Mouse (Mus musculus) heart, embryonic 13.5 days (tissue): ENCODE data around the gene Fn3k. TPM values are rescaled to one million over a fixed set of nuclear protein-coding genes. Genes with fewer than 3 reads are reported as not detected.

Source experiments
- ATAC-seq: fragments of 200-750 bp; cut with Nextera tagmentation; 2 replicates; pipeline ENCODE4 v1.8.0; 2017; ENCODE audit warnings: moderate TSS enrichment; ENCODE audit not compliant: insufficient number of reproducible peaks, low FRiP score, low TSS enrichment; ENCODE audit errors: extremely low read depth
- H3K27ac ChIP-seq: fragments of 300-500 bp; sonication (generic); replicated peaks from 2 replicates; pipeline ENCODE4 v1.5.1; 2015; ENCODE audit warnings: moderate library complexity, mild to moderate bottlenecking, inconsistent platforms
- H3K27me3 ChIP-seq: fragments of 300-500 bp; sonication (generic); replicated peaks from 2 replicates; pipeline ENCODE4 v1.6.1; 2015; ENCODE audit warnings: mild to moderate bottlenecking, inconsistent platforms
- H3K36me3 ChIP-seq: fragments of 300-500 bp; sonication (generic); 2 replicates; pipeline ENCODE4 v1.6.1; 2015; ENCODE audit warnings: mild to moderate bottlenecking, inconsistent platforms
- H3K4me1 ChIP-seq: fragments of 300-500 bp; sonication (generic); 2 replicates; pipeline ENCODE4 v1.6.1; 2015; ENCODE audit warnings: inconsistent platforms
- H3K4me2 ChIP-seq: fragments of 300-500 bp; sonication (generic); 2 replicates; pipeline ENCODE4 v1.6.1; 2015; ENCODE audit warnings: inconsistent platforms, mild to moderate bottlenecking, moderate library complexity
- H3K4me3 ChIP-seq: fragments of 300-500 bp; sonication (generic); 2 replicates; pipeline ENCODE4 v1.5.1; 2015; ENCODE audit warnings: moderate library complexity, mild to moderate bottlenecking, inconsistent platforms
- H3K9ac ChIP-seq: fragments of 300-500 bp; sonication (generic); 2 replicates; pipeline ENCODE4 v1.6.1; 2015; ENCODE audit warnings: inconsistent platforms, mild to moderate bottlenecking, moderate library complexity
- H3K9me3 ChIP-seq: fragments of 300-500 bp; sonication (generic); 2 replicates; pipeline ENCODE4 v1.6.1; 2016; ENCODE audit warnings: inconsistent platforms
- WGBS: fragments of 180-500 bp; shearing (Covaris S2); methylation state at CpG from one replicate; pipeline ENCODE4 v1.1.7; 2015; ENCODE audit warnings: mixed read lengths; 5-methylcytosine and 5-hydroxymethylcytosine counted together
- polyA plus RNA-seq: library from polyadenylated mRNA; unstranded; fragments of >200 nt; fragmentation: Nextera tagmentation; extraction: Ambion mirVana; gene quantifications from 2 replicates; pipeline ENCODE4 v1.2.1, GENCODE M21; 2015

The Fn3k gene
- 8.9 and 9.6 TPM in 2 replicates for polyA plus RNA-seq

DNA sequence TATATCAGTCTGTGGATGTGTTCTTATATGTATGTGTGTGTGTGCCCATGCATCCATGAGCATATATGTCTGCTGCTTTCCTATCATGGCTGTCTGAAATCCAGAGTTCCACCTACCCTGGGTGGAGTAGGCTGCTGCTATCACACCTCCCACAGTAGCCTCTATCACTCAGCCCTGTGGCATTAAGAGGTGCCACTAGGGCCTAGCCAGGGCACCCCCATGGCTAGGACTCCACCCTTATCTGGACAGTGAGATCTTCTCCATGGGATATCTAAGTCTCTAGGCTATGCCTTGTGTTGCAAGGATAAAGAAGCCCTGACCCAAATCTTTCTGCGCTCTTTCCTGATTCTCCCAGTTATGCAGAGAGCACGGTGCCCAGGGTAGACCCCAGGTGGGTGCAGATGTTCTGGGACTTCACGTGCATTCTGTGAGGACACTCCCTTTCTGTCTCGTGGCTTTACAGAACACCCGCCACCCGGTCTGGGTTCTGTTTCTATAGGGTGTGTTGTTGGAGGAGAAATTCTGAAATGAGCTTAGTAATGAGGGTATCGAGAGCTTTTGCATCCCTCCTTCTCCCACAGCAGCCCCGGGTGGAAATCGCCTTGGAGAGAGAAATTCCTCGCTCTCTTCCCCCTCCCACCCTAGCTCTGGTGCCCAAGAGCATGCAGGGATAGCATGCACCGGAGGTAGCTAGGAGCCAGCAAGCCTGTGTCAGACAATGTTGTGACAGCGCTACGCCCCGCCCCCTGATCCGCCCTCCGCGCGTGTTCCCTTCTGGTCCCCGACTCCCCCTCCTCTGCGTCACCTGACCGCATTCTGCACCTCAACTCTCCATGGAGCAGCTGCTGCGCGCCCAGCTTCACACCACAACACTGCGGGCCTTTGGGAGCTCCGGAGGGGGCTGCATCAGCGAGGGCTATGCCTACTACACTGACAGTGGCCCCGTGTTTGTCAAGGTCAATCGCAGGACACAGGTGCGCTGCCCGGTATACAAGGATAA, at the start of gene Fn3k:
Gene Fn3k, plus strand, starts transcription at position 758 of the 1,000 bp plus-strand sequence.
- peak; percentile 81 for ATAC-seq
- peak within 1 kb of the TSS; percentile 80 for H3K9ac ChIP-seq
- H3K27ac ChIP-seq = peak within 1 kb of the TSS; percentile 79
- H3K4me3 ChIP-seq = peak within 1 kb of the TSS; percentile 61
- no peaks in the 10 kb centered on the region for H3K27me3 ChIP-seq
- 7% methylated on average over 30 of the region's 30 CpGs for WGBS
- peaks cover 19% of the 10 kb centered on the region for H3K36me3 ChIP-seq
- peak within 1 kb of the TSS; percentile 88 for H3K4me2 ChIP-seq
- peaks cover 35% of the 10 kb centered on the region for H3K4me1 ChIP-seq
- H3K9me3 ChIP-seq = no peaks in the 10 kb centered on the region

- Histone ChIP-seq H3K27ac (0 out of 2 replicates have a peak within 1 kb of the TSS, but pooled peaks have one; percentile 46), H3K27me3 (peaks cover 8% of the 10 kb centered on the region), H3K4me1 (peaks cover 13% of the 10 kb centered on the region), H3K4me3 (peak within 1 kb of the TSS; percentile 74), H3K36me3 (no peaks in the 10 kb centered on the region), H3K9ac (peak within 1 kb of the TSS; percentile 85), H3K4me2 (peak within 1 kb of the TSS; percentile 94), H3K9me3 (no peaks in the 10 kb centered on the region)
- ATAC-seq = peak; percentile 95
- under 1% methylated on average over 61 of the region's 61 CpGs for WGBS
Observed at GRCm38 (mm10) chr11:121387750-121388553, 46.8 kb upstream of the Fn3k start, which contains the start of gene Rab40b. Gene Rab40b, minus strand, starts transcription at chr11:121388251.

DNA sequence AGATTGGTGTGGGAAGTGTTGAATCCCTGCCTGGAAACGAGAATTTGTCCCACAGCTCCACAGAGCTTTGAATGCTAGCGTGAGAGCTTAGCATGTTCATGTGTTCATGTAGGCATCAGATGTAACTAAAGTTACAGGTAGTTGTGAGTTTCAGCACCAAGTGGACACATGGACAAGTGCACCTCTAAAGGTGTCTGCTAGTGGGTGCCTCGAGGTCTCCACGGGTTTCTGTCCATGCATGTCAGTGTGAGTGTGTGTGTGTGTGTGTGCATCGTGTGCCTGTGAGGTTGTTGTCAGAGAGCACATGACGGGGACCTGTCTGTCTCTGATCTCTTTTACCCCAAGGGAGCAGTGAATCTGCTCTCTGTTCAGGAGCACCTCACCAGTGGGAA, 46.2 kb upstream of the Fn3k start:
- ATAC-seq = 0 out of 2 replicates have a peak, but pooled peaks have one; percentile 6
- Histone ChIP-seq H3K9ac (peak overlapping the region; percentile 19; the same call in 1 of the 2 replicates), H3K36me3 (no peaks in the 10 kb centered on the region), H3K4me3 (peak overlapping the region; percentile 74), H3K9me3 (no peaks in the 10 kb centered on the region), H3K27me3 (peaks cover 11% of the 10 kb centered on the region), H3K27ac (no peak overlapping the region), H3K4me2 (peak overlapping the region; percentile 94), H3K4me1 (peaks cover 13% of the 10 kb centered on the region)
- WGBS = 11% methylated on average over 6 of the region's 6 CpGs

DNA sequence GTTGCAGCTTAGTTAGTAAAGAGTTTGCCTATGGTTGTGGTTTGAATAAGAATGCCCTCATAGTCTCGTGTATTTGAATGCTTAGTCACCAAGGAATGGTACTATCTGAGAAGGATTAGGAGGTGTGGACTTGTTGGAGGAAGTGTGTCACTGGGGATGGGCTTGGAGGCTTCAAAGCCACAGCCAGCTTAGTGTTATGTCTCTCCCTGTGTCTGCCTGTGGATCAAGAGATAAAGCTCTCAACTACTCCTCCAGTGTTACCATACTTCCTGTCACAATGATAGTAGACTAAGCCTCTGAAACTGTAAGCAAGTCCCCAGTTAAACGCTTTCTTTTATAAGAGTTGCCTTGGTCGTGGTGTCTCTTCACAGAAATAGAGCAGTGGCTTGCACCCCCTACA, 43.9 kb upstream of the Fn3k start:
- no peak overlapping the region for H3K4me2 ChIP-seq
- WGBS = 46% methylated on average over 3 of the region's 3 CpGs
- no peak overlapping the region for H3K4me3 ChIP-seq
- H3K9ac ChIP-seq = no peak overlapping the region
- H3K27ac ChIP-seq = no peak overlapping the region
- H3K36me3 ChIP-seq = no peaks in the 10 kb centered on the region
- H3K27me3 ChIP-seq = peaks cover 11% of the 10 kb centered on the region
- ATAC-seq = no peak
- peaks cover 13% of the 10 kb centered on the region for H3K4me1 ChIP-seq
- no peaks in the 10 kb centered on the region for H3K9me3 ChIP-seq

DNA sequence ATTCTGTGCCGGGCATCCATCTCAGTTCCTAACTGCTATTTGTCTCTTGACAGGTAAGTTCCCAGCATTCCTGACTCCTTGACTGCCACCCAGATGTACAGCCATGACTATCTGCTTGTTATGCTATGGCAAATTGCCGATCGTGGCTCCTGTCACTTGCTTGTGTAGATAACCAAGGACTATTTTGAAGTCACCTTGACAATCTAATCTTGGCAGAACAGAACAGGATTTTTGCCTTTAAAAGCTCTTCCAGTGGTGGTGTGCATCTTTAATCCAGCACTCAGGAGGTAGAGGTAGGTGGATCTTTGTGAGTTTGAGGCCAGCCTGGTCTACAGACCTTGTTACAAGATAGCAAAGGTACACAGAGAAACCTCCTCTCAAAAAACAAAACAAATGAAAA, 42.3 kb upstream of the Fn3k start:
- no peaks in the 10 kb centered on the region for H3K9me3 ChIP-seq
- WGBS = 50% methylated on average over 3 of the region's 3 CpGs

GRCm38 (mm10) chr11:121407366-121408155, 27.2 kb upstream of the Fn3k start:
- WGBS = 56% methylated on average over 3 of the region's 3 CpGs

More for the DNA sequence above, 42.3 kb upstream of the Fn3k start:
- H3K9ac ChIP-seq = no peak overlapping the region
- peaks cover 6% of the 10 kb centered on the region for H3K4me1 ChIP-seq
- peaks cover 6% of the 10 kb centered on the region; the same call in 1 of the 2 replicates for H3K27me3 ChIP-seq
- no peak overlapping the region for H3K4me2 ChIP-seq
- no peak for ATAC-seq
- no peaks in the 10 kb centered on the region for H3K36me3 ChIP-seq
- H3K4me3 ChIP-seq = no peak overlapping the region
- H3K27ac ChIP-seq = no peak overlapping the region

GRCm38 (mm10) chr11:121414762-121415161, 20.0 kb upstream of the Fn3k start:
- H3K4me1 ChIP-seq = peaks cover 11% of the 10 kb centered on the region
- no peak overlapping the region for H3K4me2 ChIP-seq
- H3K27ac ChIP-seq = no peak overlapping the region
- H3K4me3 ChIP-seq = no peak overlapping the region
- H3K36me3 ChIP-seq = no peaks in the 10 kb centered on the region
- no peak overlapping the region for H3K9ac ChIP-seq
- 60% methylated on average over 5 of the region's 5 CpGs for WGBS
- H3K27me3 ChIP-seq = no peaks in the 10 kb centered on the region
- no peaks in the 10 kb centered on the region for H3K9me3 ChIP-seq
- ATAC-seq = no peak

More at GRCm38 (mm10) chr11:121407366-121408155, 27.2 kb upstream of the Fn3k start:
- Histone ChIP-seq H3K4me3 (no peak overlapping the region), H3K9ac (no peak overlapping the region), H3K36me3 (no peaks in the 10 kb centered on the region), H3K4me2 (no peak overlapping the region), H3K9me3 (no peaks in the 10 kb centered on the region), H3K4me1 (no peaks in the 10 kb centered on the region), H3K27ac (no peak overlapping the region), H3K27me3 (no peaks in the 10 kb centered on the region)
- ATAC-seq = no peak

DNA sequence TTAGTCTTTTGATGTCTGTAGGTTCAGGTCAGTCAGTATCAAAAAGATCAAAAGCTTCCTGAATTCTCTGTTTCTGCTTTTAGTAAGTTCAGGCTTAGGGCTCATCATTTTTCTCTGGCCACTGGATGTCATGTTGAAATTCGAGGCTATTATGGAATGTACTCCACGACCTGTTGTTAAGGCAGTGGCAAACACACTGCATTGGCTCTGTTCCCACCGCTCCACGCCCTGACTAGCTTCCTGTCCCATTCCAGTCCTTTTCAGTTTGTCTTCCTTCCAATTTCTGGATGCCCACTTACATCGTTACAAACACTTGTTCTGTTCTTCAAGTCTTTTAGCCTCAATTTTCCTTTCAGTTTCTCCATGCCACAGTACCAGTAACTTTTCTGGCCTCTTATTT, 19.4 kb upstream of the Fn3k start:
- Histone ChIP-seq H3K9ac (no peak overlapping the region), H3K9me3 (no peaks in the 10 kb centered on the region), H3K36me3 (no peaks in the 10 kb centered on the region), H3K4me1 (peaks cover 12% of the 10 kb centered on the region), H3K4me3 (no peak overlapping the region), H3K27ac (no peak overlapping the region), H3K27me3 (no peaks in the 10 kb centered on the region), H3K4me2 (no peak overlapping the region)
- ATAC-seq = no peak
- WGBS = 53% methylated on average over 5 of the region's 5 CpGs

DNA sequence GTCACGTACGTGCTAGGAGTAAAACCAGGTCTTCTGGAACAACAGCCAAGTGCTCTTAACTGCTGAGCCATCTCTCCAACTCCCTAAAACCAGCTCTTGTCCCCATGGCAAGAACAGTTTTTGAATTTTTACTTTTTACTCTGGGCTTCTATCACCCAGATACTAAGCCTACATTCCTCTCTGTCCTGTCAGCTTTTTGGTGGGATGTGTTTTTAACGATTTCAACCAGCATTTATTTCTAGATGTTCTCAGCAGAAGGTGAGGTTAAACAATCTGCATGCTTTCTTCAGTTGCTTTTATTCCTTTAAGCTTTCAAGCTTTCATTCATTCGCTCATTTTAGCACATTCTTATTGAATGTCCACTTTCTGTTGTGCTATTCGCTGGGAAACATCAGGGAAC, 16.7 kb upstream of the Fn3k start:
- H3K36me3 ChIP-seq = no peaks in the 10 kb centered on the region
- peaks cover 22% of the 10 kb centered on the region for H3K4me1 ChIP-seq
- no peak overlapping the region for H3K4me3 ChIP-seq
- no peak overlapping the region for H3K9ac ChIP-seq
- 77% methylated on average over 5 of the region's 5 CpGs for WGBS
- no peak overlapping the region for H3K4me2 ChIP-seq
- no peak overlapping the region for H3K27ac ChIP-seq
- no peak for ATAC-seq
- H3K27me3 ChIP-seq = no peaks in the 10 kb centered on the region
- H3K9me3 ChIP-seq = no peaks in the 10 kb centered on the region

GRCm38 (mm10) chr11:121418932-121419331, 15.8 kb upstream of the Fn3k start:
- no peak overlapping the region for H3K9ac ChIP-seq
- H3K4me1 ChIP-seq = peaks cover 22% of the 10 kb centered on the region
- no peaks in the 10 kb centered on the region for H3K36me3 ChIP-seq
- no peak overlapping the region for H3K4me2 ChIP-seq
- no peak overlapping the region for H3K27ac ChIP-seq
- H3K9me3 ChIP-seq = no peaks in the 10 kb centered on the region
- H3K27me3 ChIP-seq = no peaks in the 10 kb centered on the region
- 56% methylated on average over 2 of the region's 2 CpGs for WGBS
- ATAC-seq = no peak
- H3K4me3 ChIP-seq = no peak overlapping the region
